Mouse (Mus musculus): Measurements from ENCODE around the gene 1110051M20Rik.
"Not testable (repeated sequence)": the region's sequence is repeated elsewhere in the genome, so short reads cannot be mapped to it uniquely, and the experiment has no call there.

Gene 1110051M20Rik

GRCm38 (mm10) chr2:91259493-91259892, 185.0 kb downstream of the 1110051M20Rik start:
- no peak for DNase-seq (ENCODE audit: low spot score)

- no peak for DNase-seq (ENCODE audit: low spot score)
These were observed 185.7 kb downstream of the 1110051M20Rik start for GRCm38 (mm10) chr2:91258830-91259229.

GRCm38 (mm10) chr2:91258054-91258453, 186.4 kb downstream of the 1110051M20Rik start:
- no peak for DNase-seq (ENCODE audit: low spot score)

- DNase-seq (ENCODE audit: low spot score), result peak; percentile 64
These were observed 187.2 kb downstream of the 1110051M20Rik start for GRCm38 (mm10) chr2:91257126-91257980.

GRCm38 (mm10) chr2:91256256-91257125, 188.0 kb downstream of the 1110051M20Rik start:
- DNase-seq (ENCODE audit: low spot score), result peak; percentile 32

- DNase-seq (ENCODE audit: low spot score), result peak; percentile 25
These were observed 188.8 kb downstream of the 1110051M20Rik start, which contains the start of gene Pacsin3 for GRCm38 (mm10) chr2:91255661-91256150. TSS of gene Pacsin3 (plus strand) at chr2:91255954.

GRCm38 (mm10) chr2:91254725-91255380, 189.7 kb downstream of the 1110051M20Rik start:
- no peak for DNase-seq (ENCODE audit: low spot score)

GRCm38 (mm10) chr2:91252512-91252911, 192.0 kb downstream of the 1110051M20Rik start:
- no peak for DNase-seq (ENCODE audit: low spot score)

GRCm38 (mm10) chr2:91252001-91252400, 192.5 kb downstream of the 1110051M20Rik start:
- no peak for DNase-seq (ENCODE audit: low spot score)

GRCm38 (mm10) chr2:91248366-91248765, 196.1 kb downstream of the 1110051M20Rik start:
- no peak for DNase-seq (ENCODE audit: low spot score)

- no peak for DNase-seq (ENCODE audit: low spot score)
These were observed 199.8 kb downstream of the 1110051M20Rik start for GRCm38 (mm10) chr2:91244557-91245228.

GRCm38 (mm10) chr2:91243416-91243815, 201.1 kb downstream of the 1110051M20Rik start:
- DNase-seq (ENCODE audit: low spot score), result no peak

GRCm38 (mm10) chr2:91242547-91242946, 202.0 kb downstream of the 1110051M20Rik start:
- no peak for DNase-seq (ENCODE audit: low spot score)

GRCm38 (mm10) chr2:91237511-91238080, 206.9 kb downstream of the 1110051M20Rik start:
- not testable (repeated sequence) for DNase-seq (ENCODE audit: low spot score)

- peak; percentile 95 for DNase-seq (ENCODE audit: low spot score)
These were observed 207.6 kb downstream of the 1110051M20Rik start, which contains the start of gene Ddb2 for GRCm38 (mm10) chr2:91236601-91237510. TSS of gene Ddb2 (minus strand) at chr2:91236982.

GRCm38 (mm10) chr2:91229735-91230134, 214.8 kb downstream of the 1110051M20Rik start:
- DNase-seq (ENCODE audit: low spot score), result no peak

All from T-cell, adult 2 months (primary cell).